Mouse (Mus musculus) ES-Bruce4 (cell line): ENCODE data around the gene Ap3d1.

Experiments used
- CTCF ChIP-seq: IDR thresholded peaks from one replicate; pipeline ENCODE4 v1.8.1; 2011; ENCODE audit warnings: low read depth, low read length
- POLR2A ChIP-seq: IDR thresholded peaks from one replicate; pipeline ENCODE4 v1.8.1; 2011; ENCODE audit warnings: low read length; ENCODE audit not compliant: insufficient read depth

GRCm38 (mm10) chr10:80679556-80680259 lies 62.4 kb downstream of the Ap3d1 start:
- TF ChIP-seq CTCF (no peak), POLR2A (no peak)
